20 mouse cellular contexts compared by ENCODE assay signal in the genomic region with DNA sequence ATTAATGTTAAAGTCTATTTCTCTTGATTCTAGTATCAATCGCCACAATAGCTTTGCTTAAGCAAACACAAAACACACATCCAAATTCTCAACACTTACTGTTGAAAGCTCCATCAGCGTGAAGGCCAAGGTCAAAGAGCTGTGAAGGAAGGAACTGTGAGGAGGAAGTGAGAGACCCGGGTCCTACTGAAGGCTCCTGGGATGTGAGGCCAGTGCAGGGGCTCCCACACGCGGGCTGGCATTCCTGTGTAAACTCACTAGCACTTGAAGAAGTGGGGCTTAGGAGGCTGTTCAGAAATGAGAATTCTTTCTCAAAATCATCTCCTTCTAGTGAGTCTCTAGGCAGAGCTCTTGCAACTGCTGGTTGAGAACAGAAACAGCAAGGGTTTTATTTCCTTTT. TPM values are rescaled to one million over a fixed set of nuclear protein-coding genes. Genes with fewer than 3 reads are reported as not detected.
DNase-seq lines count a peak whose midpoint lies in the region; ATAC-seq and TF ChIP-seq lines count a peak whose summit lies in the region.
"Had no signal": no experiment of that assay in that cellular context is flagged by ENCODE, and none has a peak within 500 bp of the region (broad histone marks: within the 10 kb centered on the region; RNA-seq: fewer than 3 reads in every experiment).

No protein-coding gene starts in this region.

- H3K9ac ChIP-seq in heart, embryonic 12.5 days = no peak overlapping the region
- peak overlapping the region; percentile 35 for H3K9ac ChIP-seq in CH12.LX (ENCODE audit: insufficient read depth, low read depth)
- H3K9ac ChIP-seq: embryonic facial prominence, embryonic 12.5 days; forebrain, embryonic 13.5 days; forebrain, embryonic 15.5 days; forebrain, postnatal 0 days had no signal

- in situ Hi-C loops in CH12.LX (cut with MboI; ENCODE audit: low pct_ligation_motif_present, low pct_unique_long_range_greater_than_20kb, low sequenced_read_pairs) = loop anchor here (25.0 kb wide), 1 partner anchor 235 kb away; a partner anchor contains a TSS

- 49% methylated on average over 5 of the region's 5 CpGs for WGBS in heart, embryonic 12.5 days

- no peaks in the 10 kb centered on the region for H3K36me3 ChIP-seq in heart, embryonic 12.5 days
- peaks cover 0 to 13% of the 10 kb centered on the region in 2 experiments for H3K36me3 ChIP-seq in CH12.LX (replicated peaks in 1 of 2; ENCODE audit: control insufficient read depth in 1 of 2, insufficient read depth in 1 of 2, low read length in 1 of 2)
- H3K36me3 ChIP-seq: embryonic facial prominence, embryonic 12.5 days; forebrain, embryonic 15.5 days had no signal

- H3K79me2 ChIP-seq in CH12.LX (replicated peaks; ENCODE audit: control insufficient read depth, extremely low read depth, insufficient read depth, poor library complexity, severe bottlenecking) = no peaks in the 10 kb centered on the region

- no peak; the same call in 1 of the 2 replicates for TF ChIP-seq RAD21 in CH12.LX (IDR thresholded peaks at IDR 0.05; ENCODE audit: low read depth, low read length)

- no peak overlapping the region for H3K4me2 ChIP-seq in heart, embryonic 12.5 days
- peak overlapping the region; percentile 47; the same call in 1 of the 2 replicates for H3K4me2 ChIP-seq in CH12.LX (ENCODE audit: insufficient read depth, low read depth, poor library complexity, severe bottlenecking)
- H3K4me2 ChIP-seq: embryonic facial prominence, embryonic 12.5 days; forebrain, embryonic 13.5 days; forebrain, embryonic 15.5 days had no signal

- H3K9me3 ChIP-seq in heart, embryonic 12.5 days (replicated peaks) = no peaks in the 10 kb centered on the region
- H3K9me3 ChIP-seq in CH12.LX (replicated peaks; ENCODE audit: low read length) = no peaks in the 10 kb centered on the region
- H3K9me3 ChIP-seq: embryonic facial prominence, embryonic 10.5 days; embryonic facial prominence, embryonic 12.5 days; forebrain, embryonic 13.5 days; forebrain, embryonic 15.5 days had no signal

- DNase-seq in heart, adult 11 months = peak; percentile 90
- peak; percentile 35 for DNase-seq in CH12.LX (ENCODE audit: extremely low read depth)
- DNase-seq in ovary, postnatal 14 days (ENCODE audit: low spot score) = no peak
- DNase-seq in layer of hippocampus, adult 8-10 months (ENCODE audit: low spot score in 2 of 2) = no peak
- DNase-seq in adrenal gland, adult 18-20 months (ENCODE audit: low spot score in 2 of 2) = no peak
- DNase-seq: adrenal gland, postnatal 10 days; adrenal gland, postnatal 25 days; cerebellum, adult 11-12 months; cerebellum, adult 2 months; cerebellum, adult 9-10 months; cerebellum, postnatal 10 days; cerebellum, postnatal 25 days; forebrain, postnatal 0 days had no signal

- TF ChIP-seq POLR2A in CH12.LX (IDR thresholded peaks at IDR 0.05; ENCODE audit: low read depth, low read length) = peak; percentile 31; the same call in 1 of the 2 replicates

- peaks cover 3% of the 10 kb centered on the region for H3K4me1 ChIP-seq in heart, embryonic 12.5 days (replicated peaks)
- peaks cover 5 to 31% of the 10 kb centered on the region in 2 experiments; a peak in 3 of 4 replicates for H3K4me1 ChIP-seq in CH12.LX (ENCODE audit: control insufficient read depth in 1 of 2, insufficient read depth in 2 of 2)
- H3K4me1 ChIP-seq: embryonic facial prominence, embryonic 10.5 days; embryonic facial prominence, embryonic 12.5 days; forebrain, embryonic 13.5 days; forebrain, embryonic 15.5 days had no signal

- H3K4me3 ChIP-seq in heart, embryonic 12.5 days = no peak overlapping the region
- peak overlapping the region in 2 of 3 experiments; percentile 12 to 39 for H3K4me3 ChIP-seq in CH12.LX (replicated peaks in 1 of 3; ENCODE audit: low read depth in 2 of 3, low read length in 2 of 3, poor library complexity in 1 of 3)
- H3K4me3 ChIP-seq: embryonic facial prominence, embryonic 10.5 days; embryonic facial prominence, embryonic 12.5 days; forebrain, embryonic 13.5 days; forebrain, embryonic 15.5 days had no signal

- no peaks in the 10 kb centered on the region for H3K27me3 ChIP-seq in heart, embryonic 12.5 days (replicated peaks)
- H3K27me3 ChIP-seq in CH12.LX (replicated peaks) = no peaks in the 10 kb centered on the region
- H3K27me3 ChIP-seq: embryonic facial prominence, embryonic 12.5 days; forebrain, embryonic 13.5 days; forebrain, embryonic 15.5 days had no signal

- ATAC-seq in heart, embryonic 12.5 days (ENCODE audit: insufficient number of reproducible peaks, low FRiP score) = no peak
- ATAC-seq in megakaryocyte, adult 5-6 weeks (ENCODE audit: poor library complexity, severe bottlenecking) = peak; percentile 65
- ATAC-seq: CD4-positive, CD25-positive, alpha-beta regulatory T cell, adult 4 months; forebrain, embryonic 13.5 days; forebrain, embryonic 15.5 days; forebrain, postnatal 0 days had no signal

- no peak overlapping the region for H3K27ac ChIP-seq in heart, embryonic 12.5 days (ENCODE audit: poor library complexity, severe bottlenecking)
- H3K27ac ChIP-seq in CH12.LX (ENCODE audit: insufficient read depth, low read depth) = no peak overlapping the region
- H3K27ac ChIP-seq: embryonic facial prominence, embryonic 10.5 days; embryonic facial prominence, embryonic 12.5 days; forebrain, embryonic 13.5 days; forebrain, embryonic 15.5 days had no signal

- no peak; the same call in 1 of the 2 replicates for TF ChIP-seq EP300 in CH12.LX (IDR thresholded peaks at IDR 0.05; ENCODE audit: low read length)

- dilution Hi-C loops in CH12.LX (cut with MboI; ENCODE audit: extremely low pct_ligation_motif_present, extremely low pct_unique_long_range_greater_than_20kb, low sequenced_read_pairs) = no loop called here

- TF ChIP-seq CTCF in CH12.LX (conservative IDR thresholded peaks at IDR 0.05 in 1 of 2, IDR thresholded peaks at IDR 0.05 in 1 of 2; ENCODE audit: low read depth in 2 of 2, low read length in 2 of 2) = no peak

TF ChIP-seq in CH12.LX, 34 proteins besides CTCF, POLR2A, EP300 and RAD21:
- TF ChIP-seq IRF4 (IDR thresholded peaks at IDR 0.05; ENCODE audit: low read depth, low read length) (peak; percentile 76), SIN3A (IDR thresholded peaks at IDR 0.05; ENCODE audit: low read length) (no peak)

RNA-seq across cellular contexts. Expression of a gene that starts 45.6 kb away (rescaled TPM):
- 0.31 and 0.58 TPM in 2 replicates for polyA plus RNA-seq in heart, embryonic 12.5 days (2016; fragmentation: Nextera tagmentation; extraction: Ambion mirVana)
- total RNA-seq in CH12.LX (2012; rRNA removed) (1.8 and 2.2 TPM in 2 replicates), CH12.LX (2014; rRNA removed) (5.0 and 6.2 TPM in 2 replicates)
- polyA plus RNA-seq in CH12.LX (2012; ENCODE audit: insufficient read length, low read depth) = 3.8 and 6.0 TPM in 2 replicates
- 0.07 TPM in 1 of 2 replicates, not detected in the other for total RNA-seq in megakaryocyte, adult 5-6 weeks (2015)
- total RNA-seq in megakaryocyte, adult 5-6 weeks (2017) = 0.95 and 0.98 TPM in 2 replicates
- 10 to 100 TPM; 34.3 to 38.9 (median 36.1) TPM for total RNA-seq in layer of hippocampus, adult 8-10 months (2022)
- total RNA-seq in adrenal gland, adult 18-20 months (2021) = 1 to 10 TPM; 1.9 to 2.0 TPM

Comparison
In these comparisons a context has a peak if more than half of its experiments do, and no peak if none do; other contexts are left out.
1. DNase-seq: peak in heart, adult 11 months (single experiment) and CH12.LX (single experiment); none in ovary, postnatal 14 days (single experiment), layer of hippocampus, adult 8-10 months (0 of 2) and adrenal gland, adult 18-20 months (0 of 2).
2. RNA of a gene that starts 45.6 kb away (total RNA-seq): 34.3 to 38.9 TPM in layer of hippocampus, adult 8-10 months; 1.8 to 6.2 TPM in CH12.LX, 1.9 to 2.0 TPM in adrenal gland, adult 18-20 months and 0.07 to 0.98 TPM in megakaryocyte, adult 5-6 weeks; every median in the first group is over 4 times any median in the second.